Mouse (Mus musculus): ENCODE measurements around the gene Chst13.

Gene Chst13

DNA sequence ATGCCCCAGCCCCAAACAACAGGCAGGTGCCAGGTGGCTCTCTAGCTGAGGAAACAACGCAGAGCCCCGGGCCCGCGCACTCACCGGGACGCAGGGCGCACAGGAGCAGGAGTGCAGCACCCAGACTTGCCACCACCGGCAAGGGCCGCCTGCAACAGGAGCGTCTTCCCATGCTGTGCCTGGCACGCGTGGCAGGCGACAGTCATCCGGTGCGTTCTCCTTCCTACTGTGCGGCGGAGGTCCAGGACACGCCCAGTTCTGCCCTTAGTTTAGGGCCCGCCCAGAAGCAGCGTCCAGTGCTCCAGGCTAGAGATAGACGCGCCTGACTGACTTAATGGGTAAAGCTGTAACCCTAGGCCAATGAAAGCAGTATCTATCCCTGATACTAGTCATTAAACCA lies at the start of gene Chst13:
Chst13 (minus strand) TSS at position 195 of the 400 bp plus-strand sequence.
- no peak for DNase-seq (ENCODE audit: low spot score)

DNA sequence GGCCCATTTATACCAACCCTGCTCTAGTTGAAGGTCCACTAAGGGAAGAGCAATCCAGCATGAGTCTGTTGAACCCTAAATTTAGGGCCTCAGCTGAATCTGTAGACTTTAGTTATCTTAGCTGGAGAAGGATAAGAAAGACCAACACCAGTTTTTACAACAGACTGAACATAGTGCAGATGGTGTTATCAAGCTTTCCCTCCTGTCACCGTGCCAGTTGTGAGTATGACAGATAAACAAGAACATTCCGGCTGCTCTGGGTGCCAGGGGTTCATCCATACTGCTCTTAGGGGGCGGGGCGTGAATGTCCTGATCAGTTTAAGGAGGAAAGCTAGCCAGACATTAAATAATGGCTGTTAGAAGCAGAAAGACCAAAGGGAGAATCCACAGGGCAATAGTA lies 49.7 kb upstream of the Chst13 start:
- no peak for DNase-seq (ENCODE audit: low spot score)

DNA sequence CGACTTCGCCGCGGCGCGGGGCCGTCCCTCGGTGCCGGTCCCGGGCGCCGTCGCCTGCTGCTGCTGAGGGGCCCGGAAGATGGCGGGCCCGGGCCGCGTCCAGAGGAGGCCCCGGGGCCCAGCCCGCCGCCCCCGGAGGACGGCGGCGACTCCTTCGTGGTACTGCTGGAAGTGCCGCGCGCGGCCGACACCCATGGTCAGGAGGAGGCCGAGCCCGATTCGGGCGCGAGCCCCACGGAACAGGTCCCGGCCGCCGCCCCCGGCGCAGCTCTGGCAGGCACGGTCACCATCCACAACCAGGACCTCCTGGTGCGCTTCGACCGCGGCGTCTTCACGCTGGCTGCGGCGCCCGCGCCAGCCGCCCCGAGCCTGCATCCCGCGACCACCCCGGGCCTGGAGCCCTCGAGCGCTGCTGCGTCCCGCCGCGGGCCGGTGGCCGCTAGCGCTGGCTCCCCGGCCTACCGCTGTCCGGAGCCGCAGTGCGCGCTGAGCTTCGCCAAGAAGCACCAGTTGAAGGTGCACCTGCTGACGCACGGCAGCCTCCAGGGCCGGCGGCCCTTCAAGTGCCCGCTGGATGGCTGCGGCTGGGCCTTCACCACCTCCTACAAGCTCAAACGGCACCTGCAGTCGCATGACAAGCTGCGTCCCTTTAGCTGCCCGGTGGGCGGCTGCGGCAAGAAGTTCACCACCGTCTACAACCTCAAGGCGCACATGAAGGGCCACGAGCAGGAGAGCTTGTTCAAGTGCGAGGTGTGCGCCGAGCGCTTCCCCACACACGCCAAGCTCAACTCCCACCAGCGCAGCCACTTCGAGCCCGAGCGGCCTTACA lies 45.0 kb upstream of the Chst13 start:
- no peak for DNase-seq (ENCODE audit: low spot score)

DNA sequence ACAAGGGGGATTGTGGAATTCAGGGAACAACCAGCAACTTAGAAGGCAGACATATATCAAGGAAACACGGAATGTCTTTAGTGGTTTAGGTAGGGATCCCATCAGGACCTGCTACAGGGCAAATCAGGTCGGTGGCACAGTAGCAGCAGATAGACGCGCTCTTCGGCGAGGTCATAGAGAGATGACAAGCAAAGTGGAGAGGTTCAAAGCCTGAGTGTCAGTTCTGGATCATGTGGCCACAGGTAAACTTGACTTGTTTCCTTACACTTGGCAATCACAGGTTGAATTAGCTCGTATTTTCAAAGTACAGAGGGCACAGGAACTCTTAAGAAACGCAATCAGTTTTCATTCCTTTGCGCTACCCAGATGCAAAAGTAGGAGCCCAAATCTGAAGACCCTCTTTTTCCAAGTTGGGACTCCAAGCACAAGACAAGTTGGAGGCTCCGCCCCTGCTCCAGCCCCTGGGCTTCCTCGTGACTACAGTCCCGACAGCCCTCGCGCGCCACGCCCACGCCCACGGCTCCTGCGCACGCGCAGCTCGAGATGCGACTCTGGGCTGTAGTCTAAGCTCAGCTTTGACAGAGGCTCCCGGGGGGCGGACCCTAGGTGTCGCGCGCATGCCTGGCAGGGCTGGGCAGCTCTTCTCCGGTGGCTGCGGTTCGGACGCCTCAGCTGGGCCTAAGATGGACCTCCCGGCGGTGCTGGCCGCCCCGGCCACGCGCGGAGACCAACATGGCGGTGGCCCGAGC lies 44.2 kb upstream of the Chst13 start, which contains the start of gene Zxdc:
Zxdc (plus strand) TSS at position 517 of the 749 bp plus-strand sequence.
- peak; percentile 88 for DNase-seq (ENCODE audit: low spot score)

DNA sequence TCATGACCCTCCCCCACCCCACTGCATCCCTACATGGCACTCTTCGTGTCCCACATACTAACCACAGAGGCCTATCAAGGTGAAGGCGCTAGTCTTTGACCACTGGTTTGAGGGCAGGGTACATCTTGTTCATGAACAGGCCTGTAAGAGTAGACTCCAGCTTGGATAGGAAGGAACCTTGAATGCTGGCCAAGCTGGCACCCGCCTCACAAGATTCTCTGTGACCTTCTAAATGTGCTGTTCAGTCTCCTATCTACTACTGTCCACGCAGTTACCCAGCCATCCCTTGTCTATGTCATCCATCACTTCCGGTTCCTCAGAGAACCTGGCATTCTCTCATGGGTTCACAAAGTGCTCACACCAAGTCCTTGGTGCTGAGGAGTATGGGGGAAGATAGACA lies 38.3 kb upstream of the Chst13 start:
- DNase-seq (ENCODE audit: low spot score), result no peak

DNA sequence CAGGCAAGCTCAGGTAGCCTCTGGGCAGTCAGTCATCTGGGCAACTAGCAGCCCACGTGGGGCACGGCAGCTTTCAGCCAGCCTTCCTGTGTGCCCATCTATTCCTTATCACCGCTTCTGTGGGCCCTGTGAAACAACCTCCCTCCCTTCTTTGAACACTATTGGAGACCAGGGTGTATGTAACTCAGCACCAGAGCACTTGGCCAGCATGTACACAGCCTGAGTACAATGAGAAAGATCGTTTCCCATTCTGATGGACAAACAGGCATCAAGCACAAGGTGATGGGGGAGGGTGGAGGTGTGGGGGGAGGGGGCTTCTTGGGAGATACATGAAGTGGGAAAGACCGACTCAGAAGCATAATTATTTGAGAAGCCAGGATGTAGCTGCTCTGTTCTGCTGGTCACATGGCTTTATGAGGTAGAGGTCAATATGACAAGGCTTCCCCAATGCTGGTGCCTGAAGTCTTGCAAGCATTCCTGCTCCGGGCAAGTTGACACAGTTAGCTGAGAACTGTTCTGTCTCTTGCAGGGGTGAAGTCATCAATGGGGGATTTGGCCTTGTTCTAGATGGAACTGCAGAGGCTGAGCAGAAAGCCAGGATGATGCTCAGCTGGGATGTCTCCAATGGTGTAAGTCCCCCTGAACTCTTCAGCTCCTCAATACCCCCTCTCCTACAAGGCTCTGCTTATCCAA lies 36.1 kb upstream of the Chst13 start:
- no peak for DNase-seq (ENCODE audit: low spot score)

DNA sequence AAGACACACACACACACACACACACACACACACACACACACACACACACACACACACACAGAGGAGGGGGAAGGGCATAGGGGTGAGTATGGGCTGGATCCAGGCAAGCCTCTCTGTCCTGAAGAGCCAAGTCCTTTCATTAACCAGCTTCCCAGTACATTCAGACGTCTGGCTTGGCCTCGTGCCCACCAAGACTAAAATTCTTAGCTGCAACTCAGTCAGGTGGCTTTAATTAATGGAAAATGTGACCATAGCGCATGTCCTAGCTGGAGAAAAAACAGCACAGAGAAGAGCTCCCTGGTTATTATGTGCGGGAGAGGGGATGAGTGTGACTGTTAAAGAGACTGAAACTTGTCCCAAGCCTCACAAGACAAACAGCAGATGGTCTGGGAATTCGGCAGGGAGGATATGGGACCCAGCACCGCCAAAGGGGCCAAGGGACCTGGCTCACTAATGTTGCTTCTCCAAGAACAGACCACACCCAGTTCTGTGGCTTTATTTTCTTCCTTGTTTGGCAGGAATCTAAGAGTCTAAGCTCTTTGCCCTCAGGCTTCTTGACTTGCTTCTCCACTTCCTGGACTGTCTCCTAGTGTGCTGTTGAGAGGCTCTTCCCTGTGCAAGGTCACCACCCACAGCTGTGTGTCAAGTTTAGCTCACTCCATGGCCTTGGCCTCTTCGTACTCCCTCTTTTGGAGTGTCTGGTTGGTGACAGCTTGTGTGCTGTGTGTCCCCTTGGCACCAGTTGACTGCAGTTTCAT lies 35.2 kb upstream of the Chst13 start:
- no peak for DNase-seq (ENCODE audit: low spot score)

DNA sequence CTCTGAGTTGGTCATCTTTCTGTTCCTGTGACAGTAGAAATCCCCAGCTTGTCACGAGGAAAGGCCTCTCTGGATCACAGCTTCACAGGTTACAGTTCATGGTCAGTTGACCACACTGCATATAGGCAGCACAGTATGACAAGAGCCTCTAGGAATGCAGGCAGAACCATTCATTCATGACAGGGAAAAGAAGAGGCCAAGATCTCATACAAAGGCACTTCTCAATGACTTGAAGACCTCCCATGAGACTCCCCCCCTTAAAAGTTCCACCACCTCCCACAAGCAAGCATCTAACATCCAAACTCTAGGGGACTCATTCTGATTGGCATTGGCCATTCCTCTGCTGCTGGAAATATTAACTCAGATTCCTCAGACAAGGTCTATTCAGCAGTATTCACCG lies 34.5 kb upstream of the Chst13 start:
- no peak for DNase-seq (ENCODE audit: low spot score)

DNA sequence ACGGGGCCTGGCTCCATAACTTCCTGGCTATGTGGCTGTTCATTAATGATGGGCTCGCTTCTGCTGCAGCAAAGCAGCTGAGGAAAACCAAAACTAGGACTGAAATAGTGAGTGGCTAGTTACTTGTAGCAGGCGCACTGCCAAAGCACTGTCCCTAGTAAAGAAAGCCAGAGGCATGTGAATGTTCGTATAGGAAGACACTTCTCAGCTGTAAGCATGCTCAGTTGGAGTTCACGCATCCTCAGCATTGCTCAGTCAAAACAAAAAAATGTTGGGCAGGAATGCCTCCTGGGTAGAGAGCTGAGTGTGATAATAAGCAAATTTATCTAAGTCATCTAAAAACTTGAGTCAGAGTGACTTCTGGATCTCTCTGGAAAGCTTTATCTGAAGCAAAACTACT lies 33.2 kb upstream of the Chst13 start:
- DNase-seq (ENCODE audit: low spot score), result no peak

DNA sequence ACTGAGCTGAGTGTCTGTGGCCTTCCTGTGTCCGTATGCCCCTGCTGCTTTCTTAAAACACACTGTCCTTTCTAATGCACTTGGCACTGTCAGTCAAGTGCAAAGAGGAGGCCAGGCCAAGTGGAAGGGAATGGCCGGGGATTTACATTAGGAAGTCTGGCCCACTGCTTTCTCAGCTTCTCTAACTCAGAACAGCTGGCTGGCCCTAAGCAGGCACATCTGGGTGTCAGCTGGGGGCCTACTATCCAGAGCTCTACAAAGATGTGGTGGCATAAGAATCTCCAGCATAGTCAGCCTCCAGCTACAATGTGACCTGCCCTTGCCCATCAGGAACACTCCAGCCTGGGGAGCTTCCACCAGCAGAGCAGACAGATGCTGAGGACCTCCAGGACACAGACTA lies 25.0 kb upstream of the Chst13 start:
- no peak for DNase-seq (ENCODE audit: low spot score)

DNA sequence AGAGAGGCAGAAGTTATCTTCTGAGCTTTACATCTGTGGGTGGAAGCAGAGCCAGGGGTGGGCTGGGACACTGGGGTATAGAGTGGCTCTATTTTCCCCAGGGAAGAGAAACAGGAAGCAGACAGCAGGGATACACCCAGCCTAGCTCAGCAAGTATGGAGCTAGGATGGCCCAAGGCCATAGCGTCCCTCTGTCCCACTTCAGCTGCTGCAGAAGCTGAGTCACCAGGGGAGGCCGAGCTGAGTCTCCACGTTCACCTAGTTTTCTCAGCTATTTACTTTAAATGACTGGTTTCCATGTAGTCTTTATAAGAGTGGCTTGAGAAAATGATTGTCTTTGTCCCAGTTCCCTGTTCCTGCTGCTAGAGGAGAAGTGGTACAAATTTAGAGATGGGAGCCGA lies 23.5 kb upstream of the Chst13 start:
- no peak for DNase-seq (ENCODE audit: low spot score)

DNA sequence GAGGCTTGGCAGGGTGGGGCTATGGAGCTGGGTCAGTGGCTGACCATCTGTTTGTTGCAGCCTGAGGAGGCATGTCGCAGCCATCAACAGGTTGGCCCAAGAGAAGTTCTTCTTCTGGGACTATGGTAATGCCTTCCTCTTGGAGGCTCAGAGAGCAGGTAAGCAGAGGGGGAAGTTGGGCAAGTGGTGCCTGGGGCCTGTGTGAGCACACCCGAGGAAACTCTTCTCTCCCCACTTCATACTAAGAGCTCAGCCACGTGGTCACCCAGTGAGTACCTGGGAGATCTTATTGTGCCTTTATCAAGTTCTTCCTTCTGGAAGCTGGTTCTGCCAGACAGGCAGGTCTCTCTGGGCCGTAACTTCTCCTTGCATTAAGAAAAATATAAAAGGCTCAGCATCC lies 22.2 kb upstream of the Chst13 start:
- no peak for DNase-seq (ENCODE audit: low spot score)

DNA sequence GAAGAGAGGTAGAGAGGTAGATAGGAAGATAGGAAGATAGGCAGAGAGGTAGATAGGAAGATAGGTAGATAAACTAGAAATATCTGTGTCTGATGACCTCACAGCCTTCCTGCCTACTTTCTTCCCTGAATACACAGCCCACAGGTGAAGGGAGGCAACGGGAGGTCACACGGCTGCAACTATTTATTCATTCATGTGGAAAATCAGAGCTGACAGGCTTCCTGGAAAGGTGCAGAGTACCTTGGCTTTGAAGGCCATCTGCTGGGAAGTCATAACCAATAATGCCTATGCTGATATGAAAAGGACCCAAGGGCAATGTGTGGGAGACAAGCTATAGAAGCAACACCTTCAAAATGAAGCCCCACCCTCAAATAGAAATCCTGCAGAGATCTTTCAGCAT lies 17.4 kb upstream of the Chst13 start:
- no peak for DNase-seq (ENCODE audit: low spot score)

DNA sequence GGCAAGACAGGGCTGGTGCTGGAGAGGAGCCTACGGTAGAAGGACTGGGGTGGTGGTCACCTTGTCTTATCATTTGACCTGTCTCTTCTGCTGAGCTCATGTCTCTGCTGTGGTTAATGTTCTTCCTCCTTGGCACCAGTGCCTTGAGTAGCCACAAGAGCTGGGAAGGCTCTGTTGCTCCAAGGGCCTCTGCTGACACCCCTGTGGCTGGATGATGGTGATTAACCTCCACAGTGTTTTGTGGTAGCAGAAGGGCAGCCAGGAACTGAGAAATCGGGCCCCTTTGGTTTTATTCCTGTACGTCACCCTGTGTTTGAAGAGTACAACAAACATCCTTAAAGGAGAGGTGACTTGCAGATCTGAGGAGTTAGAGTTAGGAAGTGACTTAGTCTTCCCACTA lies 9.3 kb upstream of the Chst13 start:
- DNase-seq (ENCODE audit: low spot score), result no peak

DNA sequence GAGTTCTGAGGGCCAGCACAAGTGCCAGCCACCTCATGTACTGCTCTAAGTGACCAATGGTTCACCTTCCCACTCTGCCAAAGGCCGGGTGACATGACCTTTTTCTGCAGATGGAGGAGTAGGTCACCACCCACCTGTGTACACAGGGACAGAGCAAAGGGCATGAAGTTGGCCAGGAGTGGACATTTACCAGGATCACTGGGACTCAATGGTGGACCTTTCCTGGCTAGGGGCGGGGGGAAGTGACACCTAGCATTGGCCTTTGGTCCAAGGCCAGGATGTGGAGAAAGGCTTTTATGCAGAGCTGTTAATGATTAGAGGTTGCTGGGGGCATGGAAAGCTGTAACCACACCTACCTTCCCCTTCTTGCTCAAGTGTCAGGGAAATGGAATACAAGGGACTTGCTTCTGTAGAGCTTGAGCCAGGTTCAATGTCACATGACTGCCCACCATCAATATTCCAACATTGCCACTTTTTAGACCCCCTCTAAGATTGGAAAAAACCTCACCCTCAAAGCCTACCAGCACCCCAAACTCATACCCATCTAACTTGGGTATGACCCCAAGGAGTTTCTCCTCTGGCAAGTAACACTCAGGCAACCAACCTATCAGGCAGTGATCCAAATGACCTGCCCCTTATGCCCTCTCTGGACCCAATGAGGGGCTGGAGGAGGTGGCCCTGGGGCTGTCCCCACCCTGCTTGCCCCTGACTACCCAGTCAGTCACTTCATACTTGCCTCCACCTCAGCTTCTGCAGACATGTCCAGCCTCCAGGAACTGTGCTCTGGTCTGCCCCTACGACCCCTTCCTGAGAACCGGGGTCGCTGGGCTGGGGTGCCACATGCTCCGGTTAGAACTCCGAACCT lies 7.8 kb upstream of the Chst13 start, which contains the start of gene Uroc1:
Uroc1 (plus strand) TSS at position 724 of the 865 bp plus-strand sequence.
- no peak for DNase-seq (ENCODE audit: low spot score)

DNA sequence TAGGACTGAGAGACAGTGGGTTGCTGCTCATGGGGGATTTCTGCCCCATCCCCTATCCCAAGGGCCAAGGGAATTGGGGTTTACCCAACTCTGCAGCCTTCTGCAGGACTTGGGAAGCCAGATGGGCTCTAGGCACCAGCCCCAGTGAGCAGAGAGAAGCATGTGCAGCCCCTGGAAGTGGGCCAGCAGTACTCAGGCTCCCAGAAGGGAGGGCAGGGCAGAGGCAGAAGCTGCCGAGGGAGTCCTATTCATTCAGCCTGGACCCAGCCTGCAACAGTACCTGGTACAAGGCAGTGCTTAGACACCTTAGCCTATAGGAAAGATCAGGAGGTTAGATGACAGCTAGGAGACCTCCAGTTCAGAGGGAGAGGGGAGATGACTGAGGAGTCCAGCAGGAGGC lies 5.0 kb upstream of the Chst13 start:
- DNase-seq (ENCODE audit: low spot score), result no peak

DNA sequence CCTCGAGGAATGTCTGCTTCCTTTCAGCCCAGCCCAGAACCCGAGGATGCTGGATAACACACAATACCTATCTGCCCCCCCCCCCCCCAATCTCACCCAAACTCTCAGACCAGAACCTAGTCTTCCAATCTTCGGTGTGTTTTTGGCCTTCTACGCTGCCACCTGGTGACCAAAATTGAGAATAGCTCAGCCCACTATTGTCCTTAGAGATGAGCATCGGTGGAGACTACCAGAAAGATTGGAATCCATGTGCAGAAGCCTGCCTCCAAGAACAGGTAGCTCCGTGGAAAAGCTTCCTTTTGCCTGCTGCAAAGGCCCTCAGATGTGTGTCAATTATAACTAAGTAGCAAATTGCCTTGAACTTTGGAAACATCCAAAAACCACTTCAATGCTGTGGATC lies 2.7 kb upstream of the Chst13 start:
- DNase-seq (ENCODE audit: low spot score), result no peak

DNA sequence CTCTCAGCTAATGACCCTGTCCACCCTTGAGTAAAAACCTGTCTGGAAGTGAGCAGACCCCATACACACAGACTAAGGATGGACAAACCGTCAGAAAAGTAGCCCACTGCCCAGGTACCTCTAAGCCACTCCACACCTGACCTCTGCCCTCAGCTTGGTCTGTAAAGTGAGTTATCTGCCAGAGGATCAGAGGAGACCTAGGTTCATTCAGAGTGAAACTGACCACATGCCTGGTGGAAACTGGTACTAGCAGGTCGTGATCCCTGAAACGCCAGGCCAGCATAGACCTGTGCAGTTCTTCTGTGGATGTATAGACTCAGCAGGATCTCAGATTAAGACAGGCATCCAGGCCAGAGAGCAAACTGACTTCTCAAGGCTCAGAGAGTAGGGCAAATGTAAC lies 522 bp downstream of the Chst13 start:
- DNase-seq (ENCODE audit: low spot score), result no peak

DNA sequence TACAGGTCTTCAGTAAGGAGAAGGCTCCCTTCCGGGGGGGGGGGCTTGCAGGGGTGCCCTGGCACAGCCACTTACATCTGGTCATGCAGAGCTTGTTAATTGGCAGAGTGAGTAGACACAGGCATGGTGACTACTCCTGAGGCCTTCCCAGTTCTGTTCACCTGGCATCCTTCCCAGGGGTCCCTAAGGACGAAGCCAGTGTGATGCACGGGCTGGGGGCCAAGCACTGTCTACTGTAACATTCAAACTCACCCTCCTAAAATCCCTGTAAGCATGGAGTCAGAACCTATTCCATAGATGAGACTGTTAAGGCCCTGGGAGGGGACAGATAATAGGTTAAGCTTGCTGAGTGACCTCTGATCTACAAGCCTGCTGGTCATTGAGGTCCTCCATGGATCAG lies 959 bp downstream of the Chst13 start:
- no peak for DNase-seq (ENCODE audit: low spot score)

DNA sequence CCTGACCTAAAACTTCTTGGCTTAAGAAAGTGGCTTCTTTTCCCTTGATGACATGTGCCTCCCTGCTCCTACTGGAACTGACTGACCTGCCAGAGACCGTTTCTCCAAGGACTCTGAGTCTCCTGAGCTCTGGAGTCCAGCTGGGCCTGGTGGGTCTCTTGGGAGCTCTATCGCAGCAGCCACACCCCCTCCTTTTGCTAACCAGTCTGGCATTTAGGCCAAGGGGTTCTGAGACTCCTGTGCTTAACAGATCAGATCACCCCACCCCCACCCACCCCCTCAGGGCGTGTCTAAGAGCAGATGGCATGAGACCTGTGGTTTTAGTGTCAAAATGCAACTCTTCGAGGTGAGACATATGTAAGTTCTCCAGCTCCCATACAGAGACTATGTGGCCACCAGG lies 3.2 kb downstream of the Chst13 start:
- DNase-seq (ENCODE audit: low spot score), result no peak

DNA sequence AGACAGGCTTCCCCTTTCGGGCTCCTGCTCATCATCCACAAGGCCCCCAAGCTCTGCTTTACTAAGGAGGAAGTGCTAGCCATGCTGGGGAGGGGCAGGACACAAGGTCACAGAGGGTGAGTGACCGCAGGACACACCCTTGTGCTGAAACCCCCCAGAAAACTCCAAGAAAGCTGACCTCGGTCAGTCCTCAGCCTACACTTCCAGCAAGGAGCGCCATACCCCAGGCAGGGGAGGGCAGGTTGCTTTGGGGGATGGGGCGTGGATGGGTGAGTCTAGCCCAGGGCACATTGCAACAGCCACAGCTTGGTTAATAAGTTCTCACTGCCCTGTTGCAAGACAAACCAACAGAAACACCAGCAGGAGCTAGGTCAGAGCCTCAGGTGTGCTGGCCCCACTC lies 4.6 kb downstream of the Chst13 start:
- no peak for DNase-seq (ENCODE audit: low spot score)
